Mouse (Mus musculus) MEL (cell line): Measurements from ENCODE around the gene Wscd1. TPM values are rescaled to one million over a fixed set of nuclear protein-coding genes. Genes with fewer than 3 reads are reported as not detected.

Source experiments
- DNase-seq: peaks from one replicate; pipeline ENCODE4 v3.0.0; 2011; ENCODE audit warnings: low read depth, low spot score
- H3K27ac ChIP-seq: 2 replicates; pipeline ENCODE4 v1.5.1; 2012; ENCODE audit warnings: low read depth, mild to moderate bottlenecking, control low read depth, low read length, moderate library complexity; ENCODE audit not compliant: control insufficient read depth
- H3K27me3 ChIP-seq, 2 experiments: fragments of 150-350 bp in 1 of 2; sonication (generic) in 1 of 2; 2 replicates each; pipeline ENCODE4 v1.6.1; 2012; ENCODE audit warnings: low read length in 2 of 2, mild to moderate bottlenecking in 2 of 2, improper control_type of control experiment in 1 of 2, moderate library complexity in 1 of 2; ENCODE audit not compliant: insufficient read depth in 2 of 2, control insufficient read depth in 1 of 2
- H3K36me3 ChIP-seq, 2 experiments: 2 replicates each; pipeline ENCODE4 v1.6.1; 2012 to 2014; ENCODE audit warnings: low read length in 2 of 2, improper control_type of control experiment in 1 of 2, inconsistent platforms in 1 of 2, mild to moderate bottlenecking in 1 of 2; ENCODE audit not compliant: insufficient read depth in 2 of 2, control insufficient read depth in 1 of 2
- H3K4me1 ChIP-seq, 2 experiments: fragments of 150-350 bp in 1 of 2; sonication (generic) in 1 of 2; 2 replicates each; pipeline ENCODE4 v1.6.1; 2012; ENCODE audit warnings: low read length in 2 of 2, improper control_type of control experiment in 1 of 2, mild to moderate bottlenecking in 1 of 2; ENCODE audit not compliant: insufficient read depth in 2 of 2, control insufficient read depth in 1 of 2
- H3K4me3 ChIP-seq, 2 experiments: fragments of 150-350 bp in 1 of 2; sonication (generic) in 1 of 2; 2 replicates each; pipeline ENCODE4 v1.5.1; 2012; ENCODE audit warnings: low read depth in 2 of 2, low read length in 2 of 2, mild to moderate bottlenecking in 2 of 2, moderate library complexity in 2 of 2, control low read depth in 1 of 2, improper control_type of control experiment in 1 of 2; ENCODE audit not compliant: control insufficient read depth in 1 of 2, insufficient read depth in 1 of 2
- H3K79me2 ChIP-seq: 2 replicates; pipeline ENCODE4 v1.6.1; 2012; ENCODE audit warnings: mild to moderate bottlenecking, low read length, moderate library complexity; ENCODE audit not compliant: control insufficient read depth, poor library complexity, insufficient read depth
- H3K9ac ChIP-seq: 2 replicates; pipeline ENCODE4 v1.6.1; 2012; ENCODE audit warnings: low read depth, mild to moderate bottlenecking, control low read depth, low read length, moderate library complexity; ENCODE audit not compliant: control insufficient read depth, poor library complexity, severe bottlenecking
- H3K9me3 ChIP-seq: fragments of 150-350 bp; sonication (generic); replicated peaks from 2 replicates; pipeline ENCODE4 v1.6.1; 2012; ENCODE audit warnings: mild to moderate bottlenecking, low read length, improper control_type of control experiment, moderate library complexity; ENCODE audit not compliant: insufficient read depth
- CHD1 ChIP-seq: IDR thresholded peaks from 2 replicates; pipeline ENCODE4 v1.6.1; 2012; ENCODE audit warnings: low read depth, mild to moderate bottlenecking, inconsistent platforms, low read length, improper control_type of control experiment
- CHD2 ChIP-seq: IDR thresholded peaks from 2 replicates; pipeline ENCODE4 v1.6.1; 2011; ENCODE audit warnings: low read length, improper control_type of control experiment
- CTCF ChIP-seq, 3 experiments: IDR thresholded peaks in 2 of 3; conservative IDR thresholded peaks in 1 of 3; 2 replicates each; pipeline ENCODE4 v1.5.1; 2011 to 2012; ENCODE audit warnings: low read length in 3 of 3, low read depth in 2 of 3, mild to moderate bottlenecking in 2 of 3, improper control_type of control experiment in 1 of 3, inconsistent platforms in 1 of 3, mixed read lengths in 1 of 3, moderate library complexity in 1 of 3; ENCODE audit not compliant: control insufficient read depth in 1 of 3, insufficient read depth in 1 of 3, poor library complexity in 1 of 3, severe bottlenecking in 1 of 3
- E2F4 ChIP-seq: IDR thresholded peaks from 2 replicates; pipeline ENCODE4 v1.6.1; 2011; ENCODE audit warnings: low read depth, low read length, improper control_type of control experiment, borderline replicate concordance
- ELF1 ChIP-seq: IDR thresholded peaks from 2 replicates; pipeline ENCODE4 v1.6.1; 2014; ENCODE audit warnings: low read depth, mild to moderate bottlenecking, inconsistent platforms, low read length, improper control_type of control experiment, moderate library complexity
- ETS1 ChIP-seq: IDR thresholded peaks from 2 replicates; pipeline ENCODE4 v1.6.1; 2012; ENCODE audit warnings: low read depth, mild to moderate bottlenecking, inconsistent platforms, low read length, improper control_type of control experiment, moderate library complexity
- GATA1 ChIP-seq: IDR thresholded peaks from 2 replicates; pipeline ENCODE4 v1.6.1; 2011; ENCODE audit warnings: low read depth, low read length, improper control_type of control experiment
- HCFC1 ChIP-seq: IDR thresholded peaks from 2 replicates; pipeline ENCODE4 v1.6.1; 2012; ENCODE audit warnings: low read depth, mild to moderate bottlenecking, inconsistent platforms, low read length, improper control_type of control experiment, moderate library complexity
- JUND ChIP-seq: IDR thresholded peaks from 2 replicates; pipeline ENCODE4 v1.6.1; 2011; ENCODE audit warnings: low read depth, mild to moderate bottlenecking, improper control_type of control experiment, low read length
- MXI1 ChIP-seq: IDR thresholded peaks from 2 replicates; pipeline ENCODE4 v1.6.1; 2011; ENCODE audit warnings: mild to moderate bottlenecking, low read depth, low read length, improper control_type of control experiment
- MYB ChIP-seq: IDR thresholded peaks from 2 replicates; pipeline ENCODE4 v1.6.1; 2011; ENCODE audit warnings: mild to moderate bottlenecking, low read depth, low read length, improper control_type of control experiment
- NRF1 ChIP-seq: IDR thresholded peaks from 2 replicates; pipeline ENCODE4 v1.6.1; 2014; ENCODE audit warnings: low read depth, mild to moderate bottlenecking, inconsistent platforms, low read length, improper control_type of control experiment, moderate library complexity; ENCODE audit not compliant: poor library complexity, insufficient read depth, severe bottlenecking
- POLR2AphosphoS2 ChIP-seq: IDR thresholded peaks from 2 replicates; pipeline ENCODE4 v1.6.1; 2011; ENCODE audit warnings: low read length, improper control_type of control experiment
- RAD21 ChIP-seq: IDR thresholded peaks from 2 replicates; pipeline ENCODE4 v1.6.1; 2011; ENCODE audit warnings: mild to moderate bottlenecking, low read depth, low read length, improper control_type of control experiment
- RCOR1 ChIP-seq: IDR thresholded peaks from 2 replicates; pipeline ENCODE4 v1.6.1; 2012; ENCODE audit warnings: low read depth, mild to moderate bottlenecking, inconsistent platforms, low read length, improper control_type of control experiment
- SIN3A ChIP-seq: IDR thresholded peaks from 2 replicates; pipeline ENCODE4 v1.6.1; 2012; ENCODE audit warnings: low read length, improper control_type of control experiment, inconsistent platforms
- SMC3 ChIP-seq: IDR thresholded peaks from 2 replicates; pipeline ENCODE4 v1.6.1; 2011; ENCODE audit warnings: low read depth, low read length, improper control_type of control experiment
- TAL1 ChIP-seq: IDR thresholded peaks from 2 replicates; pipeline ENCODE4 v1.6.1; 2012; ENCODE audit warnings: mild to moderate bottlenecking, inconsistent platforms, low read length, moderate library complexity, mixed read lengths
- TCF12 ChIP-seq: IDR thresholded peaks from 2 replicates; pipeline ENCODE4 v1.6.1; 2014; ENCODE audit warnings: low read depth, mild to moderate bottlenecking, inconsistent platforms, low read length, improper control_type of control experiment, moderate library complexity
- ZC3H11A ChIP-seq: IDR thresholded peaks from 2 replicates; pipeline ENCODE4 v1.6.1; 2012; ENCODE audit warnings: low read depth, mild to moderate bottlenecking, inconsistent platforms, low read length, improper control_type of control experiment
- ZKSCAN1 ChIP-seq: IDR thresholded peaks from 2 replicates; pipeline ENCODE4 v1.6.1; 2012; ENCODE audit warnings: low read depth, mild to moderate bottlenecking, inconsistent platforms, low read length, improper control_type of control experiment, moderate library complexity
- ZMIZ1 ChIP-seq: IDR thresholded peaks from 2 replicates; pipeline ENCODE4 v1.6.1; 2012; ENCODE audit warnings: low read depth, mild to moderate bottlenecking, inconsistent platforms, low read length, improper control_type of control experiment, moderate library complexity
- polyA plus RNA-seq, 2 experiments: library from polyadenylated mRNA; stranded (reverse) in 1 of 2; unstranded in 1 of 2; fragments of >175 nt in 1 of 2; fragments of >200 nt in 1 of 2; gene quantifications; 2 replicates each; pipeline versions ENCODE4 v1.2.1 to v1.2.4; 2012; ENCODE audit warnings: low replicate concordance in 2 of 2, low read depth in 1 of 2; ENCODE audit not compliant: insufficient read length in 2 of 2, insufficient read depth in 1 of 2, missing spikeins in 1 of 2
- total RNA-seq: library from RNA; depleted of rRNA; stranded (reverse); fragments of 300-350 nt; gene quantifications from 2 replicates; pipeline ENCODE4 v1.2.3, GENCODE M21; 2012

The Wscd1 gene
- total and polyA plus RNA-seq, 3 experiments, result not detected

DNA sequence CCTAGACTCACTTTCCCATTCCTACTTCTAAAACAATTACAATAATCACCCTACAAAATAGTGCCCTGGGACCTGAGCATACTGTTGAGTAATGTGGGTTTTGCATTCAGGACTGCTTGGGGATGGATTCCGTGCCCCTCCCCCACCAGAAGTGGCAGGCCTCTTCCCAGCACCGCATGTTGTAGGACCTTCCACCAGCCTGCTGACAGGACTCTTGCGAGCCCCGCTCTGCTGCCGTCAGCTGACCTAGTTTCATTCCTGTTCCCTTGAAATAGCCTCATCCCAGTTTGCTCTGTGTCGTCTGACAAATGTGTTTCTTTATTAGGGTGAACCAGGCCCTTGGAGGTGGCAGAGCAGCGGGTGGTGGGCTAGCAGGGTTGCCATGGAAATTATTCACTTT, 64.8 kb downstream of the Wscd1 start:
- H3K79me2 ChIP-seq, result no peaks in the 10 kb centered on the region
- no peaks in the 10 kb centered on the region for H3K36me3 ChIP-seq
- no peaks in the 10 kb centered on the region for H3K27me3 ChIP-seq
- no peak overlapping the region for H3K9ac ChIP-seq
- H3K9me3 ChIP-seq, result no peaks in the 10 kb centered on the region
- no peak overlapping the region for H3K4me3 ChIP-seq
- no peak for TF ChIP-seq HCFC1
- no peak for TF ChIP-seq CTCF (IDR thresholded peaks at IDR 0.05 in 2 of 3, conservative IDR thresholded peaks at IDR 0.05 in 1 of 3; ENCODE audit: control insufficient read depth in 1 of 3, insufficient read depth in 1 of 3, low read depth in 2 of 3, low read length in 3 of 3, poor library complexity in 1 of 3, severe bottlenecking in 1 of 3)
- TF ChIP-seq TCF12, result no peak
- TF ChIP-seq CHD2, result no peak
- TF ChIP-seq POLR2AphosphoS2, result no peak
- TF ChIP-seq ZMIZ1, result no peak
- no peaks in the 10 kb centered on the region for H3K4me1 ChIP-seq
- DNase-seq, result no peak
- H3K27ac ChIP-seq, result no peak overlapping the region

DNA sequence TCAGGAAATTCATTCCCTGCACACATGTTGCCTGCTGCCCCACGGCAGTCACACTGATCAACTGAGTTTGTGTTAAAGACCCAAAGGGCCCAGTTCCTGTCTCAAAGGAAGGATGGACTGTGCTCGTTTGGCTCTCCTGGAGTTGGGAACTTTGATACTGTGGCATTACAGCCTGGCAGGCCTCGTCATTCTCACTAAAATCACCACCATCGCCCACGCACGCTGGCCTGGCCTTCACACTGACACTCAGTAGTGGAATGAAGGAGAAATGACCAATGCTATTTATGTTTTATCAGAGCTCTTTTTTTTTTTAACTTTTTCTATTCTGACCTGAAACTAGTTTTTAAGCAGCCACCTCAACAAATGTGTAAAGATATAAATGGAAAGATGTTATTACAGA, 65.6 kb downstream of the Wscd1 start:
- H3K9me3 ChIP-seq, result no peaks in the 10 kb centered on the region
- H3K36me3 ChIP-seq, result no peaks in the 10 kb centered on the region
- TF ChIP-seq RAD21 (no peak), SIN3A (no peak), ZKSCAN1 (no peak), CHD1 (no peak), E2F4 (no peak), SMC3 (no peak)
- H3K79me2 ChIP-seq, result no peaks in the 10 kb centered on the region
- H3K27me3 ChIP-seq, result no peaks in the 10 kb centered on the region
- H3K4me3 ChIP-seq, result no peak overlapping the region
- no peak overlapping the region for H3K27ac ChIP-seq
- H3K4me1 ChIP-seq, result no peaks in the 10 kb centered on the region
- no peak overlapping the region for H3K9ac ChIP-seq
- DNase-seq, result no peak

DNA sequence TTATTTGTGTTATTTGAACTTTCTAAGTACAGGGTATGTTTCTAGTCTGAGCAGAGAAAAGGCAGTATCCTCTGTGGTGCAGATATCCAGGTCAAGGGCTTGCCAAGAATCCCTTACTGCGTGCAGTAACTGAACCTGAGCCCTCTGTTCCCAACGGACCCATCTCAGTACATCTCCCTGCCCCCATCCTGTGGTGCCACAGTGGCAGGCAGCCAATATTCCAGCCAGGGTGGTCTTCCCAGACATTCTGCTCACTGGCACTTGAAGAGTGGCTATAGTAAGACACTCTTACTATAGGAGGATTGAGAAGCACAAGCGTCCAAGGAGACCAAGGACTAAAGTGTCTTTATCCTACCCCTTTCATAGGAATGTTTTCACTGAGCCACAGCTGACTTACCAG, 67.2 kb downstream of the Wscd1 start:
- no peaks in the 10 kb centered on the region for H3K27me3 ChIP-seq
- no peak for DNase-seq
- no peaks in the 10 kb centered on the region for H3K36me3 ChIP-seq
- H3K27ac ChIP-seq, result no peak overlapping the region
- no peaks in the 10 kb centered on the region for H3K9me3 ChIP-seq
- H3K79me2 ChIP-seq, result no peaks in the 10 kb centered on the region
- H3K9ac ChIP-seq, result no peak overlapping the region
- H3K4me1 ChIP-seq, result no peaks in the 10 kb centered on the region
- no peak for TF ChIP-seq JUND
- TF ChIP-seq ELF1, result no peak
- TF ChIP-seq RCOR1, result no peak
- no peak for TF ChIP-seq GATA1
- TF ChIP-seq ZKSCAN1, result no peak
- no peak for TF ChIP-seq ETS1
- no peak for TF ChIP-seq MYB
- TF ChIP-seq NRF1, result no peak
- TF ChIP-seq MXI1, result no peak
- TF ChIP-seq TAL1, result no peak
- TF ChIP-seq ZC3H11A, result no peak
- no peak for TF ChIP-seq POLR2AphosphoS2
- no peak for TF ChIP-seq RAD21
- H3K4me3 ChIP-seq, result no peak overlapping the region
